Mouse (Mus musculus): ENCODE measurements around the gene Rad54l. TPM values are rescaled to one million over a fixed set of nuclear protein-coding genes. Genes with fewer than 3 reads are reported as not detected.

The Rad54l gene
- polyA plus RNA-seq, 1 experiment from 2014 or later = 10.4 TPM

DNA sequence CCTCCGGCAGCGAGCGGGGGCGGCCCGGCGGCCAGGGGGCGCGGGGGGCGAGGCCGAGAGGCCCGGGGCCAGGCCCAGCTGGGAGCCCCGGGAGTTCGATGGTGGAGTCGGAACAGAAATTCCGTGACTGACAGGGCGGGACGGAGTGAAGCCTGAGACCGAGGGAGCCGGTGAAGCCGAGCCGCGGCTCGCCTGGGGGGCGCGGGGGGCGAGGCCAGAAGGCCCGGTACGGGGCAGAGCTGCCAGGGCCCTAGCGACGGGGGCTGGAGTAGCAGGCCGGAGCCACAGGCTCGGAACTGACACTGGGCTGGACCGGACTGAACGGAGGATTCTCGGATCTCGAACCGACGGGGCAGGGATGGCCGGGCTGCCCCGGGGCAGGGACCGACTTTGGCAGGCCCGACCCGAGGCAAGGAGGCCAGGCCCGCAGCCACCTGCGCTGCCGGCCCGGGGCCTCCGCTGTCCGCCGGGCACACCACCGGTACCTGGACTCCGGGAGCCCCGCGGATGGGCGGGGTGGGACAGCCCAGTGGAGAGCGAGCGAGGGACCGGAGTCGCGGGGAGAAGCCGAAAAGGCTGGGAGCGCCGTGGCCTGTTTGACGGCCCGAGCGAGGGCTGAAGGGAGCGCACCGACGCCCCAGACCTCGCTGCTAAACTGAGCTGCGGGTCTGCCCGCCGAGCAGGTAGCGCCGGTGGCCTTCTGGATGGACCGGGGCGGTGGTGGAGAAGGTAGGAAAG is 47.7 kb downstream of the Rad54l start:
- H3K27me3 ChIP-seq (ENCODE audit: insufficient read depth, low read length) = no peaks in the 10 kb centered on the region
- peaks cover 6% of the 10 kb centered on the region; the same call in 1 of the 2 replicates for H3K36me3 ChIP-seq (ENCODE audit: insufficient read depth, low read length)
- H3K27ac ChIP-seq = peak overlapping the region; percentile 97
- DNase-seq (ENCODE audit: low spot score) (peak; percentile 83), ATAC-seq (replicated peaks; ENCODE audit: low FRiP score, low read depth) (peak; percentile 78)
- H3K4me2 ChIP-seq (ENCODE audit: low read length) = peak overlapping the region; percentile 78
- H3K9ac ChIP-seq (ENCODE audit: low read depth, low read length) = peak overlapping the region; percentile 97
- under 1% methylated on average over 74 of the region's 77 CpGs for WGBS
- peak; percentile 31; the same call in 1 of the 2 replicates for TF ChIP-seq CTCF (IDR thresholded peaks at IDR 0.05; ENCODE audit: low read depth)
- peak overlapping the region; percentile 94 for H3K4me3 ChIP-seq (replicated peaks; ENCODE audit: low read depth, low read length)
- H3K9me3 ChIP-seq (replicated peaks; ENCODE audit: low read length) = no peaks in the 10 kb centered on the region
- H3K4me1 ChIP-seq (replicated peaks; ENCODE audit: insufficient read depth, low read length) = peaks cover 6% of the 10 kb centered on the region

DNA sequence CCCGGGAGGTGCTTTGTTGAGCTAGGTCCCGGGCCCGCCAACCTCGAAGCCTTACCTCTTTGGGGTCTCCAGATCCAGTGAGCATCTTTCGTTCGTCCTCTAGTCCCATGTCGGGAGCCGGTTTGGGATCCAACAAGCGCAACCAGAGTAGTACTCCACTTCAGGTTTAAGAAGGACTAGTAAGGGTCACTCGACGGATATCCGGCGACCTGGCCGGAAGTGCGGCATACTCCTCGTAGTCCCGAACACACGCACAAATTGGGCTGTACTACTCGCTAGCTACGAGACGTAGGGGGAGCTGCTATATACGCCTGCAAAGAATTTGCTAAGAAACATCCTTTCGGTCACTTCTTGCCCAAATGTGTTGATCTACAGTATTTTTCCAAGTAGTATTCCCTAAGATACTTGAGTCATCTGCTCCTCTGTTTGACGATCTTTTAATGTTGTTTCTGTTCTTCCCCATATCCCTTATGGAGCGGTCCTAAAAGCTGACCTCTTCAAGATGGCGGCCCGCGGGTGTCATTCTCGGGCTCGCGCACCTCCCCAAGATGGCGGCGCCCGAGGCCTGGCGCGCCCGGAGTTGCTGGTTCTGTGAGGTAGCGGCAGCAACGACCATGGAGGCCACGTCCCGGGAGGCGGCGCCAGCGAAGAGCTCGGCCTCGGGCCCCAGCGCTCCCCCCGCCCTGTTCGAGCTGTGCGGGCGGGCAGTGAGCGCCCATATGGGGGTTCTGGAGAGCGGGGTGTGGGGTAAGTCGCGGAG is 48.4 kb downstream of the Rad54l start, which contains the start of the genes Uqcrh and Lrrc41:
TSS of gene Uqcrh (minus strand) at position 211 of the 760 bp plus-strand sequence.
TSS of gene Lrrc41 (plus strand) at position 409 of the 760 bp plus-strand sequence.
- Histone ChIP-seq H3K4me1 (replicated peaks; ENCODE audit: insufficient read depth, low read length) (peaks cover 6% of the 10 kb centered on the region), H3K27ac (peak within 1 kb of the TSS; percentile 97), H3K36me3 (ENCODE audit: insufficient read depth, low read length) (0 out of 2 replicates have a peak, but pooled peaks cover 5% of the 10 kb centered on the region), H3K9ac (ENCODE audit: low read depth, low read length) (peak within 1 kb of the TSS; percentile 97), H3K4me3 (replicated peaks; ENCODE audit: low read depth, low read length) (peak within 1 kb of the TSS; percentile 94), H3K27me3 (ENCODE audit: insufficient read depth, low read length) (no peaks in the 10 kb centered on the region), H3K4me2 (ENCODE audit: low read length) (peak within 1 kb of the TSS; percentile 78), H3K9me3 (replicated peaks; ENCODE audit: low read length) (no peaks in the 10 kb centered on the region)
- DNase-seq (ENCODE audit: low spot score) = peak; percentile 98
- under 1% methylated on average over 54 of the region's 55 CpGs for WGBS
- peak; percentile 21; the same call in 1 of the 2 replicates for TF ChIP-seq CTCF (IDR thresholded peaks at IDR 0.05; ENCODE audit: low read depth)
- ATAC-seq (replicated peaks; ENCODE audit: low FRiP score, low read depth) = peak; percentile 88

DNA sequence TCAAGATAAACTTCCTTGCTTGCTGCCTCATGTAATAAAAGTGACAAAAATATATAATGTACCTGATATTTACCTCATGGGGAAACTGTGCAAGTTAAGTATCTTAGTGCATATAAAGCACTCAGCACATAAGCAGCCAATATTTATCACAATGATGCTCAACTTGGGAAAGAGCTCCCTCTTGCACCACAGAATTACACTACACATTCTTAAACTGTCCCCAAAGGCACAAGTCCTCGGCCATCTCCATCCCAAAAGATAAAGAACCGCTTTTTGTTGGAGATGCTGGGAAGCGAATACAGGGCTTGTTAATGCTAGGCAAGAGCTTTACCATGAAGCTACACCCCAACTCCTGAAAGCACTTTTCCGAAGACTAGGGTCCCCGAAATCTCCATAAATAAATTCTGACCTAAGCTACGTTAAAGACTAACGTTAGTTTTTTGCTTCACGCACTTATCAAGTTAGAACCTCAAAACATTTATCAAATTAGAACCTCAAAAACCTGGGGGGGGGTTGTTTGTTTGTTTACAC is 49.3 kb downstream of the Rad54l start:
- peak; percentile 58 for TF ChIP-seq CTCF (IDR thresholded peaks at IDR 0.05; ENCODE audit: low read depth)
- WGBS = under 1% methylated on average over 8 of the region's 8 CpGs
- peak overlapping the region; percentile 94 for H3K4me3 ChIP-seq (replicated peaks; ENCODE audit: low read depth, low read length)

GRCm38 (mm10) chr4:116073146-116073545 is 50.3 kb downstream of the Rad54l start:
- peaks cover 22% of the 10 kb centered on the region for H3K36me3 ChIP-seq (ENCODE audit: insufficient read depth, low read length)
- ATAC-seq (replicated peaks; ENCODE audit: low FRiP score, low read depth) = no peak
- H3K4me3 ChIP-seq (replicated peaks; ENCODE audit: low read depth, low read length) = no peak overlapping the region
- no peaks in the 10 kb centered on the region for H3K27me3 ChIP-seq (ENCODE audit: insufficient read depth, low read length)
- peak; percentile 60 for DNase-seq (ENCODE audit: low spot score)
- no peak overlapping the region for H3K27ac ChIP-seq
- 0 out of 2 replicates have a peak overlapping the region, but pooled peaks have one; percentile 18 for H3K9ac ChIP-seq (ENCODE audit: low read depth, low read length)
- no peaks in the 10 kb centered on the region for H3K9me3 ChIP-seq (replicated peaks; ENCODE audit: low read length)
- peak overlapping the region; percentile 78 for H3K4me2 ChIP-seq (ENCODE audit: low read length)
- TF ChIP-seq CTCF (IDR thresholded peaks at IDR 0.05; ENCODE audit: low read depth) = peak; percentile 62; the same call in 1 of the 2 replicates
- peaks cover 6% of the 10 kb centered on the region for H3K4me1 ChIP-seq (replicated peaks; ENCODE audit: insufficient read depth, low read length)
- WGBS = 52% methylated on average over 4 of the region's 4 CpGs

More for the DNA sequence above, 49.3 kb downstream of the Rad54l start:
- DNase-seq (ENCODE audit: low spot score) = peak; percentile 83
- Histone ChIP-seq H3K9ac (ENCODE audit: low read depth, low read length) (peak overlapping the region; percentile 97), H3K27me3 (ENCODE audit: insufficient read depth, low read length) (no peaks in the 10 kb centered on the region), H3K4me2 (ENCODE audit: low read length) (peak overlapping the region; percentile 78), H3K27ac (peak overlapping the region; percentile 97), H3K36me3 (ENCODE audit: insufficient read depth, low read length) (peaks cover 12% of the 10 kb centered on the region; the same call in 1 of the 2 replicates), H3K4me1 (replicated peaks; ENCODE audit: insufficient read depth, low read length) (peaks cover 6% of the 10 kb centered on the region), H3K9me3 (replicated peaks; ENCODE audit: low read length) (no peaks in the 10 kb centered on the region)
- ATAC-seq (replicated peaks; ENCODE audit: low FRiP score, low read depth) = no peak

- no peak overlapping the region for H3K4me2 ChIP-seq (ENCODE audit: low read length)
- H3K36me3 ChIP-seq (ENCODE audit: insufficient read depth, low read length) = peaks cover 37% of the 10 kb centered on the region
- DNase-seq (ENCODE audit: low spot score) (no peak), ATAC-seq (replicated peaks; ENCODE audit: low FRiP score, low read depth) (no peak)
- H3K9ac ChIP-seq (ENCODE audit: low read depth, low read length) = no peak overlapping the region
- H3K27ac ChIP-seq = no peak overlapping the region
- 64% methylated on average over 6 of the region's 6 CpGs for WGBS
- H3K27me3 ChIP-seq (ENCODE audit: insufficient read depth, low read length) = no peaks in the 10 kb centered on the region
- peaks cover 6% of the 10 kb centered on the region; the same call in 1 of the 2 replicates for H3K4me1 ChIP-seq (replicated peaks; ENCODE audit: insufficient read depth, low read length)
- H3K4me3 ChIP-seq (replicated peaks; ENCODE audit: low read depth, low read length) = no peak overlapping the region
- no peaks in the 10 kb centered on the region for H3K9me3 ChIP-seq (replicated peaks; ENCODE audit: low read length)
- TF ChIP-seq CTCF (IDR thresholded peaks at IDR 0.05; ENCODE audit: low read depth) = no peak
These were observed 53.4 kb downstream of the Rad54l start for GRCm38 (mm10) chr4:116070116-116070515.

- ATAC-seq (replicated peaks; ENCODE audit: low FRiP score, low read depth) = no peak
- peaks cover 23% of the 10 kb centered on the region; the same call in 1 of the 2 replicates for H3K36me3 ChIP-seq (ENCODE audit: insufficient read depth, low read length)
These were observed 59.6 kb downstream of the Rad54l start for GRCm38 (mm10) chr4:116063855-116064254.

More at GRCm38 (mm10) chr4:116063855-116064254, 59.6 kb downstream of the Rad54l start:
- Histone ChIP-seq H3K9ac (ENCODE audit: low read depth, low read length) (no peak overlapping the region), H3K27me3 (ENCODE audit: insufficient read depth, low read length) (no peaks in the 10 kb centered on the region), H3K4me3 (replicated peaks; ENCODE audit: low read depth, low read length) (no peak overlapping the region), H3K4me1 (replicated peaks; ENCODE audit: insufficient read depth, low read length) (no peaks in the 10 kb centered on the region), H3K27ac (no peak overlapping the region), H3K4me2 (ENCODE audit: low read length) (no peak overlapping the region), H3K9me3 (replicated peaks; ENCODE audit: low read length) (no peaks in the 10 kb centered on the region)
- WGBS = 79% methylated on average over 1 of the region's 1 CpGs
- no peak for TF ChIP-seq CTCF (IDR thresholded peaks at IDR 0.05; ENCODE audit: low read depth)
- no peak for DNase-seq (ENCODE audit: low spot score)
